Mouse (Mus musculus): ENCODE results near the gene 6030468B19Rik.

6030468B19Rik gene

DNA sequence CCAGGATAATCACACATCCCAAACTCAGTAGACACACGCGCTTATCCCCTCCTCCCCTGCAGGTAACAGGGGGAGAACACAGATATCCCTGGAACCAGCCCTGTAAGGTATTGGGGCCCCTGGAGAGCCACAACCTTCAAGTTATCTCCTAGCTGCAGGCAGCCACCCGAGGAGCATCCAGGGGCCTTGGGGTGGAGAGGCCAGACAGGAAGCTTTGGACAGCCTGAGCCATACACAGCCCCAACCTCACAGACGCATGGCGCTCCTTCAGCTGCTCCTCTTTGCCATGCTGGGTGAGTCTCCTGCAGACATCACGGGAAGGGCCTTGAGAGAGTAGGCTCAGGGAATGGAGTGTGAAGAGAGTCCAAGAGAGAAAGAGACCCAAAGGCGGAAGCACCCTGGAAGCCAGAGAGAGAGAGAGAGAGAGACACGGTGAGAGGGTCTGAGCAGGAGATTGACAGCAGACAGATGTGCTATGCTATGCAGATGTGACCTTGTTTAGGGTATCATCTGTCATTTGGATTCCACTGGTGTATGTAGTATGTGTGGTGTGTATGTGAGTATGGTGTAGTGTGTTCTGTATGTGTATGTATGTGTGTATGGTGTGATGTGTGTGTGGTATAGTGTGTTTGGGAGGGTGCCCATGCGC lies at the start of gene 6030468B19Rik:
TSS of gene 6030468B19Rik (plus strand) at position 150 of the 649 bp plus-strand sequence.
- no peak for DNase-seq (ENCODE audit: low spot score)

DNA sequence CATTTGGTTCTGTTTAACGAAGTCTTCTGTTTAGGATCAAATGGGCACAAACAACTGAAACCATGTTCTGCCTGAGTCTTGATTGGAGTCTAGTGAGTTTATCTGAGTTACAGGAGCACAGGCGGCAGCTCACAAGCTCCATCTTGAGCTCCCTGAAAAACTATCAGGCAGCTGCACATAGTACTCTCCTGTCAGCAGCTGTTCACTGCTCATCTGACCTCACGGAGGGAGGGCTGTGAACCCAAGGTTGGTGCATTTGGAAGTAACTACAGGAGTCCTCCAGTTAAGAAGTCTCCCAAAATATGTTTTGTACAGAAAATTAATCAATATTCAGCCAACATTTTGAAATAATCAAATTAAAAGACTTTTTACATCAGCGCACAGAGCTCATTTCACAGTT lies 48.8 kb upstream of the 6030468B19Rik start:
- DNase-seq (ENCODE audit: low spot score): no peak

DNA sequence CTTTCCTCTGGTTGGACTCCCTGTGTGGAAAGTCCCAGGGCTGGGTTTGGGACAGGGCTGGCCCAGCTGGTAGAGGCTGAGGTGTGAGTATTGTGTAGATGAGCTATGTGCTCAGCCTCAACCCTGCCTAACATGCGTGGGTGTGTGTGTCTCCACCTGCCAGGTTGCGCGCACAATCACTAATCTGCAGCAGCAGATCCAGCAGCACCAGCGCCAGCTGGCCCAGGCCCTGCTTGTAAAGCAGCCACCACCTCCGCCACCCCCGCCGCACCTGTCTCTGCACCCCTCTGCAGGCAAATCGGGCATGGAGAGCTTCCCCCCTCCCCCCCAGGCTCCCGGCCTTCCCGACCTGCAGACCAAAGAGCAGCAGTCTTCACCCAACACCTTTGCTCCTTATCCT lies 48.0 kb upstream of the 6030468B19Rik start:
- DNase-seq (ENCODE audit: low spot score): no peak

DNA sequence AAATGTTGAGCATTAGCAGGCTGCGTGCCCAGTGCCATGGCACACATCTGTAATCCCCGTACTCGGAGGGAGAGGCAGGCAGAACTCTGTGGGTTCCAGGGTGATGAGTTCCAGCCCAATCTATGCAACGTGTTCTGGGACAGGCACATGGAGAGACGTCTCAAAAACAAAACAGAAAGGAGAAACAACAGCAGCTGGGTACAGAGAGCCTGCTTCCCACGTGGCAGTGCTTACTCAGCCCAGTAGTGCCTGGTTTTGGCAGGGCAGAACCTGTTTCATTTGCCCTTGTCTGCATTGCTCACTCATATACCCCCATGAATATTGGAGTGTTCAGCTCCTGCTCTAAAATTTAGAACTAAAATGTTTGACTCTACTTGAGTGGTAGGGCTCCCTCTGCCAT lies 45.9 kb upstream of the 6030468B19Rik start:
- DNase-seq (ENCODE audit: low spot score): no peak

DNA sequence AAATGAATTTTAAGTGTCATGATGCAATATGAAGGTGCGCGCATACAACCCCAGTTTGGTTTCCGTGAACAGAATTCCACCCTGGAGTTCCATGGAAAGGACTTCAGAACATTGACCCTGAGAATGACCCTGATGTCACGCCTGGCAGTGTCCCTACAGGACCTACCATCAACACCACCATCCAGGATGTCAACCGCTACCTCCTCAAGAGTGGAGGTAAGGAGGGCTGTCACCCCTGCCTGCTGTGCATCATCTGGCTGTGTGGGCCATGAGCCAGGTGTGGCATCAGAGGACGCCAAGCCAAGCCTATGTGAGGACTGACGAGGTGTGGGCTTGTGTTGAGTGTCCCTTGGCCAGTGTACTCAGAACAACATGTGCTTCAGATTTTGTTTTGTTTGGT lies 41.6 kb upstream of the 6030468B19Rik start:
- no peak for DNase-seq (ENCODE audit: low spot score)

DNA sequence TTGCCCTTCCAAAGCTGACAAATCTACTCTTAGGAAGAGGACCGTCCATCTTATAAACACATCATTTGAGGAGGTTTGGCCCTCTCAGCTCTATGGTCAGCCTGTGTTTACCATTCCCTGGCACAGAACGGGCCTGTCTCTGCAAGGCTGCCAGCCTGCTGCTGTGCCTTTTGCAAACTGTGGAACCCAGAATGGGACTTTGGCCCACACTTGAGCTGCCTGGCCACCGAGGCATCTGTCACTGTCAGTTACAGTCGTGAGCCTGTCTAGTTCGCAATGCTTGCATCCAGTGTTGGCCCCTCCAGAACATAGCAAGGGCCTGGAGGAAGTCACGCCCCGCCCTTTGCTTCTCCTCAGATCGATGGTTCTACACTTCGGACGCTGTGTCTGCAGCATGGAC lies 38.2 kb upstream of the 6030468B19Rik start:
- no peak for DNase-seq (ENCODE audit: low spot score)

DNA sequence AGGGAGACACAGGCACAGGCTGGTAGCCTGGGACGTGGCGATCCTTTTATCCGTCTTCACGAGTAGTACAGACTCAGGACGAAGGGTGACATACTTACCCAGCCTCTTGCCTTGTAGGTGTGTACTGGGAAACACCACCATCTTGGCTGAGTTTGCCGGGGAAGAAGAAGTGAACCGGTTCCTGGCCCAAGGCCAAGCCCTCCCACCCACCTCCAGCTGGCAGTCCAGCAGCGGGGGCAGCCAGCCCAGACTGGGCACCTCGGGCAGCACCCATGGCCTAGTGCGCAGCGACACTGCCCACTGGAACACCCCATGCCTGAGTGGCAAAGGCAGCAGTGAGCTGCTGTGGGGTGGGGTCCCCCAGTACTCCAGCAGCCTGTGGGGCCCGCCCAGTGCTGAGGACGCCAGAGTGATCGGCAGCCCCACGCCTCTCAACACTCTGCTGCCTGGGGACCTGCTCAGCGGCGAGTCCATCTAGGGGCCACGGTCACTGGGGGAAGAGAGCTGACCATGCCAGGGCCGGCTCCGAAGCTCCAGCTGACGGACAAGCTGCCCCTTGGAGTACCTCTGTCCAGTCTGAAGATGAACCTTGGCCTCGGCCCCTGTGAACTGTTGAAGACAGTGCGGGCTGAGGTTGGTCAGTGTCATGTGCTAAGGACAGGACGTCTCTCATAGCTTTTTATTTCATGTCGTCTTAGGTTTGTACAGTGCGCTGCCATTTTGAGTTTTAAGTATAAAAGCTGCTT lies 36.9 kb upstream of the 6030468B19Rik start:
- no peak for DNase-seq (ENCODE audit: low spot score)

DNA sequence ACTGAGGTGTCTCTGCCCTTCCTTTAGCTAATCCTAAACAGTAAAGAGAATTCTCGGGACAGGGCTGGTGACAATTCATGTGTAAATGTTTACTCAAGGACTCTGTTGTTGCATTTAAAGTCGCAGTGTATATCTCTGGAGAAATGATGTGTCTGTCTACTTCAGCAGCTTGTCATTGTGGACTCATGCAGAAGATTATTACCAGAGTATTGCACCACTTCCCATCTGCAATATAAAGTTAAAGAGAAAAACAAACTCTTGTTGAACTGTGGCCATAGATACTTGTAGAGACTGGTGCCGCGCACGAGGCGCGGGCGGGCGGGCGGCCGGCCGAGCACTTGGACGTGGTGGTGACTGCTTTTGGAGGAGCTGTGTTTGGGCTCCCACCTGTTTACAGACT lies 35.7 kb upstream of the 6030468B19Rik start:
- no peak for DNase-seq (ENCODE audit: low spot score)

DNA sequence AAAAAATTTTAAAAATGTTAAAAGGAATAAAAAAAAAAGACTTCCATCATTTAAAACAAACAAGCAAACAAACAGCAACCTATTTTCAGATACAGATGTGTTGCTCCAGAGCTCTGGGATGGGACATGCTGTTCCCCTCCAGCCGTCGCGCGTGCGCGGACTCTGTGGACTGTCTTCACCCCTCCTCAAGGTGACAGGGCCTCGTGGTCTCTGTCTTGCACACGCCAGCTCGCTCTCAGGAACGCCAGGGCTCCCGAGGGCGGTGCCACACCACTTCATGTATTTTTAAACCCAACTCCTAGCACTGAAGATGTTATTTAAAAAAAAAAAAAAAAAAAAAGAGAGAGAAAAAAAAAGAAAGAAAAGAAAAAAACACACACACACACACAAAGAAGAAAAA lies 35.2 kb upstream of the 6030468B19Rik start:
- DNase-seq (ENCODE audit: low spot score): no peak

DNA sequence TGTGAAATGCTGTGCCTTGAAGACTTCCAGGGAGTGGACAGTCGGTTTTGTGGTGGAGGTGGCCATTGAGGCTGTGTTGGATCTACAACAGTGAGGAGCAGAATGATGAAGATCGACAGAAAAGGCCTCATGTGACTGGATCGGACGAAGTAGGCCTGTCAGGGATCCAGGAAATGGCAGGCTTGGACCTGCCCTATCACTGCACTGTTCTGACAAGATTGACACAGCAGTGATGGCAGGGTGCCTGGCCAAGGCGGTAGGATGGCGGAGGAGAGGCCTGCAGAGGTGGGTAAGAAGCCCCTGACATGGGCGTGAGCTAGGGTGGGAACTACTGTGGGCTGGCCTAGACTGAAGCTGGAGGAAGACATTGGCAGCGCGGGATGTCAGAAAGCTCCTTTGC lies 33.1 kb upstream of the 6030468B19Rik start:
- no peak for DNase-seq (ENCODE audit: low spot score)

DNA sequence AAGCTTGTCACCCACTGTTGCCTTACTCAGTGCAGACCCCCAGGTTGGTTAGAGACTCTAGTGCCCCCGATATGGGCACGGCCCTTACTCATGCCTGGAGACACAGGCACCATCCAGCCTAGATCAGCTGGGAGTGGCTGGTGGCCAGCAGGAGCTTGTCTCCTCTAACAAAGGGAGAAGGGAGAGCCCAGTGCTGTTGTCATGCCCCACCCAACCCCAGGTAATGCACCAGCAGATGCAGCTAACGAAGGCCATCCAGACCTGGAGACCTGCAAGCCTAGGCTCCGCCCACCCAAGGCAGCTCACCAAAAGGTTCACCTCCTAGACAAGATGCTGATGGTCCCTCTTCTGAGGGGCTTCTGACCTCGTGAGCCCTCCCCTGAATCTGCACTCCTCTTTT lies 32.1 kb upstream of the 6030468B19Rik start:
- DNase-seq (ENCODE audit: low spot score): no peak

DNA sequence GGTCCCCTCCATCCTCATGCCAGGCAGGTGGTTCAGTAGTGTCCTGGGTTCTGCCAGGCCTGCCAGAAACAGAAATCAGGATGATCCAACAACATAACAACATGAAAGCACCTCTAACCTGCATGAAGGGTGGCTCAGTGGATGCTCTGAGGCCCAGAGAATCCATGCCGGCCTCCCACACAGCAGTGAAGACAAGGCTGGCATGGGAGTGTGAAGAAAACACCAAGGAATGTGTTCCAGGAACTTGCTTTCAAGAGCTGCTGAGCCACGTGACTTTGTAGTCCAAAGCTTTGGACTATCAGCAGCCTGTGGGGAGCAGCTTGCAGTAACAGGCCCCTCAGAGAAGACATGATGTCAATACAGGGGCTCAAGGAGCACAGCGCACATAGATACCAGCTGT lies 31.2 kb upstream of the 6030468B19Rik start:
- DNase-seq (ENCODE audit: low spot score): no peak

DNA sequence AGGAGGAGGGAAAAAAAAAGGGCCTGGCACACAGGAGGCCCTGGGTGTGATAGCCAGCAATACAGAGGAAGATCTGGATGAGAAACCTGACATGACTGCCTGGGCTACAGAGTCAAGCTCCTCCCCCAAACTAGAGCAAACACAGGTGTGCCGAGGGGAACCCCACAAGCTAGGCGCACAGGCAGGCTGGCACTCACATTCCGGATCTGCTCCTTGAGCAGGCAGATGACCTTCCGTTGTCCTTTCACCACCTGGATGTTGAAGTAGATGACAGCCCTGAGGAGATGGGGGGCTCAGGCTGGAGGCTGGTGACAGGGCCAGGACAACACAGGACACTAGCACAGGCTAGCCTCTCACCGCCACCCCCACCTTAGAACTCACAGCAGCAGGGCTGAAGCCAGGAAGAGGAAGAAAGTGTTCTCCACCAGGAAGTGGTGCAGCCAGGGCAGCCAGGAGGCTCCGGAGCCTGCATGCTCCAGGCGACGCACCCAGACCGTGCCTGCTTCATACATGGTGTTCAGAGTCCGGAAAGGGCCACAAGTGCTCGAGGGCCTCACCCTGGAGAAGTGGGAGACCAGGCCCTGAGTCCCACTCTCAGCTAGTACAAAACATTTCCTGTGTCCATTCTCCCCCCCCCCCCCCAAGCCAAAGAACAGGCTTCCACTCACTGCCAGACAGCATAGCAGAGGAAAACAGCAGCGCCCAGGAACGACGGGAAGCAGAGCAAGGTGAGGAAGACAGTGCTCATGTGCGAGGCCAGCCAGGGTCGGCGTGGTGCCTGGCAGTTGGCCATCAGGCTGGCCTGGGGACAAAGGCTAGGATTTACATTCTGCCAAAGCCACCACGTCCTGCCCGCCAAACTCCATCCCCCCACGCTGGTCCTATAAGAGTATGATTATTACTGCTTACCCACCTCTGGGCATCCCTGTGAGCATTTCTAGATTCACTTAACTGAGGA lies 28.5 kb upstream of the 6030468B19Rik start:
- no peak for DNase-seq (ENCODE audit: low spot score)

DNA sequence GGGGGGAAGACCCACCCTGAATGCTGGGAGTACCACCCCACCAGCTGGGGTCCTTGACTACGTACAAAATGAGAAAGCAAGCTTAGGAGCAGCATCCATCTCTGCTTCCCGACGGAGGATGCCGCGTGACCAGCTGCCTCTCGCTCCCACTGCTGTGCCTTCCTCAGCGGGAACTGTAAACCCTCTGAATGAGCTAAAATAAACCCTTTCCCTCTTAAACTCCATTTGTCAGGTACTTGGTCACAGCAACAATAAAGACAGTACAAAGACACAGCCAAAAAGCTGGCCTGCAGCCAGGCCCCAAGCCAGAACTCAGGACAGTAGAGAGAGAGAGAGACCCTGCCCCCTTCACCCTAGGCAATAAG lies 27.8 kb upstream of the 6030468B19Rik start:
- DNase-seq (ENCODE audit: low spot score): no peak

DNA sequence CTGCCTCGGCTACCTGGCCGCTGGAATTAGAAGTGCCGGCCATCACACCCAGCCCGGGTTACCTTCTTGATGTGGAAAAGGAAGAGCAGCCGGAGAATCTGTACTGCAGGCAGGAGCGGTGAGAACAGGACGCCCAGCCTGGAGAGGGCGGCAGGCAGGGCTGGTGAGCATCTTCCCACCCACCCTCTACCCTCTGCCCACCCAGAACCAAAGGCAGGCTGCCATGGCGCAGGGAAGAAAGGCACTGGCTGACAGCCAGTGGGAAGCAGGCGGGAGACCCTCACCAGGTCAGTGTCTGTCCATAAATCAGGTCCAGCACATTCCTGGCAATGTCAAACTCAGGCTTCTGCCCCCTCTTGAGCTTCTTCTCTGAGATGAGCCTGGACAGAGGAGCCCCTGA lies 27.1 kb upstream of the 6030468B19Rik start:
- DNase-seq (ENCODE audit: low spot score): no peak

DNA sequence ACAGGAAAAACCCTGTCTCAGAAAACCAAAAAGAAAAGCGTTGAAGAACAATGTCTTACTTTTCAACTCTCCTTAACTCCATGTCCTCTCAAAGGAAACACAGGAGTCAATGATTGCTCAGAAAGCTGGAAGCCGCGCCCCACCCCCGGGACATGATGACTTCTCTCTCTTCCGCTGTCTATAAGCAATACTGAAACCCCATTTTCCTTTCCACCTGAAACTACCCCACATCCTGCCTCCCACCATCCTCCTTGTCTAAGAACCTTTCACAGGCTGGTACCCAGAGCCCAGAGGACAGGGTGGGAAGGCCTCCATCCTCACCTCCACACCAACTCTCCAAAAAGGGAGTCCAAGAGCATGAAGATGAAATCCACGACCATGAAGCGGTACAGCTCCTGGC lies 25.1 kb upstream of the 6030468B19Rik start:
- DNase-seq (ENCODE audit: low spot score): no peak

DNA sequence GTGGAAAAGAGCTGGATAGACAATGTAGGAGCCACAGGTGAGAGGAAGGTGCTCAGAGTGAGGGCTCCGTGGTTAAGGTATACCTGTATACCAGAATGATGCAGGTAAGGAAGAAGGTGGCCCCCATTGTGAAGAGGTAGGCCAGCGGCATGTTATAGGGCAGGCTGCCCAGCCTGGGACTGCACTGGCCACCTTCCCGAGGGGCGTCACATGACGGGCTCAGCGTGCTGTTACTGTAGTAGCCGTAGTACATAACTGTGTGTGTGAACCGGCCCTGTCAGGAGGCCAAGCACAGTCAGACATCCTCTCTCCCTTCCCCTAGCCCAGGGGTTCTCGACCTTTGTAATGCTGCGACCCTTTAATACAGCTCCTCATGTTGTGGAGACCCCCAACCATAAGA lies 22.5 kb upstream of the 6030468B19Rik start:
- DNase-seq (ENCODE audit: low spot score): no peak

DNA sequence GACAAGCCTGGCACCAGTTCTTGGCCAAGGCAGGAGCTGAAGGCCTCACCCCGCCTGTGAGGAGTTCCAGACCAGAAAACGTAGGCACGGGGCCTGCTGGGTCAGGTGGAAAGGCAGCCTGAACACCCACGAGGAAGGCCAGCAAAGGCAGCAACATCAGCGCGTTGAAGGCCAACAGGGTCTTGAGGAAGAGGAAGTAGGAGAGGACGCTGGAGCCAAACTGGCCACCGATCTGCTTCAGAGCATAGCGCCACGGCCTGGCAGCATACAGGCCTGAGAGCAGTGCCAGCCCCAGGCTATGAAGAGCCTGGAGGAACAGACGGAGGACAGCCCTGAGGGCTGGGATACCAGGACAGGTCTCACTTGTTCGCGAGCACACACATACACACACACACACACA lies 21.9 kb upstream of the 6030468B19Rik start:
- DNase-seq (ENCODE audit: low spot score): no peak

DNA sequence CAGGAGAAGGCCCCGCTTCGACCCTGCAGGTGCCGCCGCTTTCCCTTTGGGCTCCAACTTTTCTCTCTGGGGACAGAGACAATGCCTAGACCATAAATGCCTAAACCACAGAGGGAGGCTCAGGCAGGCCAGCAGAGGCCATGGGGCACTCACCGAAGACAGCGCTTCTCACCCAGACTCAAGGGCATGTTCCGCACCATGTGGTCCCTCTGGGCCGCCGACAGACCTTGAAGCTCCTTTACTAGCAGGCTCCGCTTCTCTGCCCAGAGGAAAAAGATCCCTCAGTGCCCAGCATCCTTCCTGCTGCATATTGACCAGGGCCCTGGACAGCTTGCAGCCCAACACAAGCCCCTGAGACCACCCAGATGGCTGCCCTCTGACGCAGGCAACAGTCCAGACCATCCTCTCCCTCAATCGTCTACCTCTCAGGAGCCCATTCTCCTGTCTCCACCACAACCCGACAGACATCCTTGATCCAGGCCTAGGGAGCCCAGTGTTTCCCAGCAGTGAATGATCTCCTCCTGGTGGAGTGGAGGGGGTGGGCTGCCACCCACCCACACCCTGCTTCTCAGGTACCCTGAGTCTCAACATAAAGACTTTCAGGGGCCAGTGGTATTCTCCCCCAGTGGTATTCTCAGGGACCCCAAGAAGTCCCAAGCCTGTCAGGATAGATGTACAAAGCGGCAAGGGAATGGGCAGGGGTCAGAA lies 21.2 kb upstream of the 6030468B19Rik start:
- DNase-seq (ENCODE audit: low spot score): no peak

DNA sequence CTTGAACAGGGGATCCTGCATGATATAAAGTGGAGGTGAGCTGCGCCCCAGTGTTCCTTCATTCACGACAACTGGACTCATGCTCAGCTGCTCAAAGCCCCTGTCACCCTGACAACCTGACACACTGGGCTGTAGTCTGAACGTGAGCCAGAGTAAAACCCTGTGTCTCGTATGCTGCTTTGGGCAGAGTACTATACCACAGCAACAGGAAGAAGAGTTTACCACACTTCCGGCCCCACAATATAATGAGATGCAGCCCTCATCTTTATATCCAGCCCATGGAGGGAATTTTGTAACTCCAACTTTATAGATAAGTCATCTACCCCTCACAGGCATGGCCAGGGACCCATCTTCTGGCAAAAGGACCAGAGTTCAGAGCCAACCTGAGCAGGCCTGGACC lies 20.3 kb upstream of the 6030468B19Rik start:
- DNase-seq (ENCODE audit: low spot score): no peak

DNA sequence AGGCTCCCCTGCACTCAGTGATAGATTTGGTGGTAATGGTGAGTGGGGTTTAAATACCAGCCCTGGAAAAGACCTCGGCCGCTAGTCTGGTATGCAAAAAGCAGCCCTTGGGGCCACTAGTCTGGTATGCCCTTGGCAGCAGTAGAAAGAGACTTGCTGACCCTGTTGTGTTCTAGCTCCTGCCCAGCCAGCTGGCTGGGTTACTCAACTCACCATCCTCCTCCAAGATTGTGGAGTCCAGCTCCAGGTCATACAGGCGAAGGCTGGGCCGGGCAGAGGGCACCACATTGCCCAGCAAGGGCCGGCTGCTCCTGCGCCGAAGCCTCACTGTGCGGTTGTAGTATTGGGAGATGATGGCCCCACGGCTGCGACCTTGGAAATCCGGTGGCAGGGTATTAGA lies 19.4 kb upstream of the 6030468B19Rik start:
- no peak for DNase-seq (ENCODE audit: low spot score)

DNA sequence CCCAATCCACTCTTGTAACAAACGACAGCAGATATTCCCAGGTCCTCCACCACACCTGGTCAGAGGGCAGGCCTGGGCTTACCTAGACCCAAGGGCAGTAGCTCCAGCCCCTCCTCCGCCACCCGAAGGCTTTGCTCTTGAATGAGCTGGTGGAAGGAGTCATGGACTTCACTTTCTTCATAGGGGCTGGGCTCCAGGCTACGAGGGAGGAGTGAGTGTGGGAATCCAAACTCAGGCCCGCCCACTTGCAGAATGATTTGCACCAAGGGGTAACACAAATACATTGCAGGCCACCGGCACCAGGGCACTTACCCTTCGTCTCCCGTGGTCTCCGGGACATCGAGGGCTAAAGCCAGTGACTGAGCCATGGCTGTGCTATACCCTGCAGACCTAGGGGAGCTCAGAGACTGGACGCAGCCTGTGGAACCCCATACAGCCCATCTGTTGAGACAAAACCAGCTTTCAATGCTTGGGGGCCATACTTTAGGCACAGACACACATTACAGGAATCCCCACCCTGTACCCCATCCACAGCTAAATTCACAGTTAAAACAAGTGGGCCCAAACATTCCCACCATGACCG lies 18.5 kb upstream of the 6030468B19Rik start:
- DNase-seq (ENCODE audit: low spot score): peak; percentile 52
